Mouse (Mus musculus): ENCODE measurements around the gene Nop53.

DNA sequence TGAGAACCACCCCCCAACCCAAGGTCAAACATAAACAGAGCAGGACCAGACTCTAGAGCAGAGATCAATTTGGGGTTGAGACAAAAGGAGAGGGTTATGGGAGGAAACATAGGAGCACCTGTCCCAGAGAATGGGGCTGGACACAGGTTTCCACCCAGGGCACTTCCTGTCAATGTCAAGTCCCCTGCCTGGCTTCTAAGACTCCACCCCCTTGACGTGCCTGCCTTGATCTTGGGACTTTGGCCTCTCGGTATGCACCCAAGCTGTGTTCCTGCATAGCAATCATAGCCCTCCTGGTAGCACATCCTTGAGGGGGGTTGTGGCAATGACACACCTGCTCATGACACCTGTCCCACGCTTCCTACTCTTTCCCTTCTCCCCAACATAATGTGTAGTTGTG, 47.3 kb upstream of the Nop53 start:
- TF ChIP-seq CTCF (IDR thresholded peaks at IDR 0.05; ENCODE audit: extremely low read depth, insufficient read length, insufficient replicate concordance, low read depth, low read length): no peak
- no peak for TF ChIP-seq POLR2A (IDR thresholded peaks at IDR 0.05; ENCODE audit: low read depth, low read length)

Data from small intestine, adult 2 months (tissue).